Mouse (Mus musculus) liver, embryonic 14.5 days (tissue): ENCODE results near the gene Hsd17b13. TPM values are rescaled to one million over a fixed set of nuclear protein-coding genes. Genes with fewer than 3 reads are reported as not detected.

ENCODE experiments used
- ATAC-seq: fragments of 200-750 bp; cut with Nextera tagmentation; 2 replicates; pipeline ENCODE4 v1.8.0; 2017; ENCODE audit warnings: moderate number of reproducible peaks, mild to moderate bottlenecking, moderate library complexity; ENCODE audit not compliant: insufficient read depth
- DNase-seq, 3 experiments: peaks; one replicate each; pipeline ENCODE4 v3.0.0-alpha.2; 2012 to 2013; ENCODE audit warnings: low read depth in 3 of 3, low spot score in 3 of 3
- H3K27ac ChIP-seq: fragments of 300-500 bp; sonication (generic); 2 replicates; pipeline ENCODE4 v1.5.1; 2014; ENCODE audit warnings: moderate library complexity, mild to moderate bottlenecking, control low read depth, inconsistent platforms
- H3K27me3 ChIP-seq: fragments of 300-500 bp; sonication (generic); 2 replicates; pipeline ENCODE4 v1.6.1; 2014; ENCODE audit warnings: mild to moderate bottlenecking, low read length, moderate library complexity; ENCODE audit not compliant: control insufficient read depth, insufficient read depth
- H3K36me3 ChIP-seq: fragments of 300-500 bp; sonication (generic); replicated peaks from 2 replicates; pipeline ENCODE4 v1.6.1; 2014; ENCODE audit warnings: low read depth; ENCODE audit not compliant: control insufficient read depth, insufficient read depth
- H3K4me1 ChIP-seq, 2 experiments: fragments of 200-500 bp in 1 of 2; fragments of 300-500 bp in 1 of 2; sonication (generic) in 1 of 2; replicated peaks; 2 replicates each; pipeline ENCODE4 v1.6.1; 2012 to 2014; ENCODE audit warnings: antibody characterized with exemption in 1 of 2, inconsistent platforms in 1 of 2, low read length in 1 of 2; ENCODE audit not compliant: control insufficient read depth in 2 of 2, insufficient read depth in 2 of 2
- H3K4me2 ChIP-seq: fragments of 300-500 bp; sonication (generic); 2 replicates; pipeline ENCODE4 v1.6.1; 2014; ENCODE audit warnings: low read depth, mild to moderate bottlenecking, control low read depth, moderate library complexity
- H3K4me3 ChIP-seq, 2 experiments: fragments of 200-500 bp in 1 of 2; fragments of 300-500 bp in 1 of 2; sonication (generic) in 1 of 2; 2 replicates each; pipeline ENCODE4 v1.5.1; 2012 to 2014; ENCODE audit warnings: low read depth in 2 of 2, low read length in 2 of 2, mild to moderate bottlenecking in 2 of 2, control low read depth in 1 of 2, inconsistent platforms in 1 of 2, moderate library complexity in 1 of 2; ENCODE audit not compliant: insufficient read depth in 1 of 2
- H3K9ac ChIP-seq: fragments of 300-500 bp; sonication (generic); replicated peaks from 2 replicates; pipeline ENCODE4 v1.6.1; 2014; ENCODE audit warnings: mild to moderate bottlenecking, control low read depth, moderate library complexity
- H3K9me3 ChIP-seq: fragments of 300-500 bp; sonication (generic); 2 replicates; pipeline ENCODE4 v1.6.1; 2016; ENCODE audit warnings: low read length, mixed read lengths; ENCODE audit not compliant: control insufficient read depth
- CTCF ChIP-seq: IDR thresholded peaks from 2 replicates; pipeline ENCODE4 v1.5.1; 2016; ENCODE audit warnings: antibody characterized with exemption, low read depth, control low read depth
- EP300 ChIP-seq: IDR thresholded peaks from 2 replicates; pipeline ENCODE4 v1.6.1; 2016; ENCODE audit warnings: antibody characterized with exemption, low read depth
- WGBS: fragments of 180-500 bp; shearing (Covaris S2); extraction: QIAGEN DNeasy Blood & Tissue Kit; methylation state at CpG from one replicate; pipeline ENCODE4 v1.1.7; 2014; ENCODE audit not compliant: insufficient replicate concordance; 5-methylcytosine and 5-hydroxymethylcytosine counted together
- polyA plus RNA-seq, 2 experiments: library from polyadenylated mRNA; depleted of rRNA in 1 of 2; stranded (reverse) in 1 of 2; unstranded in 1 of 2; fragments of >200 nt; fragmentation: Nextera tagmentation in 1 of 2; extraction: Ambion mirVana in 1 of 2; gene quantifications; 2 replicates each; pipeline versions ENCODE4 v1.2.1 to v1.2.3; 2012 to 2014

Gene Hsd17b13
- polyA plus RNA-seq, 2 experiments: 5.3 to 10.9 TPM

DNA sequence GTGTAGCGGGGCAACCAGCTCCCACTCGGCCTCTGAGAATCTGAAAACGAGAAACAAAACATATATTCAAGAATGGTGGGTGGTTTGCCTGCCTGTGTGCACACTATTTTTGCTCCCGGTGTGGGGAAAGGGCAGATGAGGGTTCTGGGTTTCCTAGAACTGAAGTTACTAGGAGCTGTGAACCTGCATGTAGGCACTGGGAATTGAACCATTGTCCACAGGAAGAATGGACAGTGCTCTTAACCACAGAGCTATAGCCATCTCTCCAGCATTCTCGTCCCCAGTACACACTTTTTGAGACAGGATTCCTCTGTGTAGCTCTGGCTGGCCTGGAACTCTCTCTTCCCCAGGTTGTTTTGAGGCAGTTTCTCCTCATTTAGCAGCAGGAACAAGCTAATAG is 45.3 kb upstream of the Hsd17b13 start:
- Histone ChIP-seq H3K9ac (no peak overlapping the region), H3K4me3 (no peak overlapping the region)

GRCm38 (mm10) chr5:104021597-104022378 is 44.6 kb upstream of the Hsd17b13 start, which contains the start of gene Hsd17b11:
TSS of gene Hsd17b11 (minus strand) at chr5:104021919.
- peak; percentile 81 for ATAC-seq
- no peaks in the 10 kb centered on the region for H3K9me3 ChIP-seq
- peak within 1 kb of the TSS; percentile 27; the same call in 1 of the 2 replicates for H3K27ac ChIP-seq
- WGBS: 1% methylated on average over 31 of the region's 31 CpGs
- peak within 1 kb of the TSS; percentile 71 for H3K4me2 ChIP-seq
- H3K4me3 ChIP-seq: peak within 1 kb of the TSS; percentile 62 to 73
- H3K9ac ChIP-seq: peak within 1 kb of the TSS; percentile 64
- peak; percentile 43 to 55 (median 54) for DNase-seq
- H3K4me1 ChIP-seq: peaks cover 7 to 33% of the 10 kb centered on the region in 2 experiments
- no peaks in the 10 kb centered on the region for H3K36me3 ChIP-seq
- H3K27me3 ChIP-seq: no peaks in the 10 kb centered on the region
- no peak for TF ChIP-seq CTCF
- TF ChIP-seq EP300: no peak

More for the DNA sequence above, 45.3 kb upstream of the Hsd17b13 start:
- no peaks in the 10 kb centered on the region for H3K27me3 ChIP-seq
- ATAC-seq (no peak), DNase-seq (no peak)
- H3K4me2 ChIP-seq: peak overlapping the region; percentile 71
- peaks cover 7 to 33% of the 10 kb centered on the region in 2 experiments for H3K4me1 ChIP-seq
- no peak overlapping the region for H3K27ac ChIP-seq
- TF ChIP-seq EP300: no peak
- TF ChIP-seq CTCF: no peak
- no peaks in the 10 kb centered on the region for H3K36me3 ChIP-seq
- H3K9me3 ChIP-seq: no peaks in the 10 kb centered on the region
- 33% methylated on average over 5 of the region's 5 CpGs for WGBS

- Histone ChIP-seq H3K36me3 (no peaks in the 10 kb centered on the region), H3K4me3 (no peak overlapping the region), H3K9ac (no peak overlapping the region), H3K4me1 (0 out of 4 replicates have a peak, but pooled peaks cover 0 to 2% of the 10 kb centered on the region in 2 experiments), H3K27ac (no peak overlapping the region), H3K4me2 (no peak overlapping the region), H3K9me3 (no peaks in the 10 kb centered on the region), H3K27me3 (no peaks in the 10 kb centered on the region)
- ATAC-seq (no peak), DNase-seq (no peak)
- TF ChIP-seq EP300: no peak
Measured at GRCm38 (mm10) chr5:104011419-104011818, 34.2 kb upstream of the Hsd17b13 start.

GRCm38 (mm10) chr5:104010261-104010660 is 33.1 kb upstream of the Hsd17b13 start:
- 0 out of 4 replicates have a peak, but pooled peaks cover 0 to 2% of the 10 kb centered on the region in 2 experiments for H3K4me1 ChIP-seq
- no peak overlapping the region for H3K4me2 ChIP-seq
- ATAC-seq (no peak), DNase-seq (no peak)
- H3K27me3 ChIP-seq: no peaks in the 10 kb centered on the region
- no peaks in the 10 kb centered on the region for H3K9me3 ChIP-seq
- H3K27ac ChIP-seq: no peak overlapping the region
- WGBS: 77% methylated on average over 7 of the region's 7 CpGs
- TF ChIP-seq CTCF (no peak), EP300 (no peak)
- no peak overlapping the region for H3K9ac ChIP-seq
- no peak overlapping the region for H3K4me3 ChIP-seq
- no peaks in the 10 kb centered on the region for H3K36me3 ChIP-seq

DNA sequence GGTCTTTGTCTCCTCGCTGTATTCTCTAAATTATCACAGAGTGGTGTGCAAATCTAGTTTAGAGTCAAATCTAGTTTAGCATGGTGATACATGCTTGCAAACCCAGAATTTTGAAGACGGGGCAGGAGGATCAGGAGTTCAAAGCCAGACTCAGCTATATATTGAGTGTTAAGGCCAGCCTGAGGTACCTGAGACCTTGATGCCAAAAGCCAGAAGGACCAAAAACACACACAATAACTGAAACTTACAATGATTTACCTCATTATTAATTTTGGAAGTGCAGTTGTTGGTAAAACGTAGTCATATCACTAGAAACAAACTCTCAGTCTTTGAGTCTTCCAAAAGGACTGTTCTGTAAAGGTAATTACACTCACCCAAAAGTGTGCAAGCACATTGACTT is 32.2 kb upstream of the Hsd17b13 start:
- no peaks in the 10 kb centered on the region for H3K27me3 ChIP-seq
- H3K36me3 ChIP-seq: no peaks in the 10 kb centered on the region
- H3K4me2 ChIP-seq: no peak overlapping the region
- H3K4me1 ChIP-seq: 0 out of 4 replicates have a peak, but pooled peaks cover 0 to 2% of the 10 kb centered on the region in 2 experiments
- WGBS: 73% methylated on average over 3 of the region's 3 CpGs
- H3K4me3 ChIP-seq: no peak overlapping the region
- H3K9ac ChIP-seq: no peak overlapping the region
- no peak for TF ChIP-seq CTCF
- no peak for TF ChIP-seq EP300
- no peak for DNase-seq
- H3K9me3 ChIP-seq: no peaks in the 10 kb centered on the region
- H3K27ac ChIP-seq: no peak overlapping the region
- ATAC-seq: no peak
